Mouse (Mus musculus) CH12.LX (cell line): ENCODE measurements at regions not wholly inside any gene's neighbourhood (a gene's known extent, or its start where the extent isn't known, plus 50 kb on each side); places are given as distances from the start of the nearest gene placed in this dataset.

Experiments used
- DNase-seq: peaks from one replicate; pipeline ENCODE4 v3.0.0-alpha.2; 2013; ENCODE audit errors: extremely low read depth
- H3K27ac ChIP-seq: 2 replicates; pipeline ENCODE4 v1.5.1; 2012; ENCODE audit warnings: low read depth, mild to moderate bottlenecking, control low read depth, moderate library complexity; ENCODE audit not compliant: insufficient read depth
- H3K27me3 ChIP-seq: replicated peaks from 2 replicates; pipeline ENCODE3; 2012; ENCODE audit warnings: inconsistent platforms
- H3K36me3 ChIP-seq, 2 experiments: replicated peaks in 1 of 2; 2 replicates each; pipeline versions ENCODE3 to v1.6.1; 2012; ENCODE audit warnings: inconsistent platforms in 1 of 2, low read length in 1 of 2, mild to moderate bottlenecking in 1 of 2, mixed read lengths in 1 of 2, moderate library complexity in 1 of 2; ENCODE audit not compliant: control insufficient read depth in 1 of 2, insufficient read depth in 1 of 2
- H3K4me1 ChIP-seq, 2 experiments: 2 replicates each; pipeline ENCODE4 v1.6.1; 2012; ENCODE audit warnings: inconsistent platforms in 1 of 2, moderate library complexity in 1 of 2; ENCODE audit not compliant: insufficient read depth in 2 of 2, control insufficient read depth in 1 of 2
- H3K4me2 ChIP-seq: 2 replicates; pipeline ENCODE4 v1.6.1; 2012; ENCODE audit warnings: low read depth, mild to moderate bottlenecking, control low read depth; ENCODE audit not compliant: poor library complexity, insufficient read depth, severe bottlenecking
- H3K4me3 ChIP-seq, 3 experiments: fragments of 150-350 bp in 1 of 3; sonication (generic) in 1 of 3; replicated peaks in 1 of 3; 2 replicates each; pipeline versions ENCODE3 to v1.5.1; 2011 to 2012; ENCODE audit warnings: low read depth in 2 of 3, low read length in 2 of 3, mild to moderate bottlenecking in 2 of 3, moderate library complexity in 2 of 3, control low read depth in 1 of 3, improper control_type of control experiment in 1 of 3, inconsistent platforms in 1 of 3, mixed read lengths in 1 of 3; ENCODE audit not compliant: poor library complexity in 1 of 3
- H3K79me2 ChIP-seq: replicated peaks from 2 replicates; pipeline ENCODE4 v1.6.1; 2012; ENCODE audit warnings: mild to moderate bottlenecking, moderate library complexity; ENCODE audit not compliant: control insufficient read depth, poor library complexity, insufficient read depth, severe bottlenecking; ENCODE audit errors: extremely low read depth
- H3K9ac ChIP-seq: 2 replicates; pipeline ENCODE4 v1.6.1; 2012; ENCODE audit warnings: low read depth, mild to moderate bottlenecking, control low read depth, moderate library complexity; ENCODE audit not compliant: insufficient read depth
- H3K9me3 ChIP-seq: replicated peaks from 2 replicates; pipeline ENCODE3; 2012; ENCODE audit warnings: low read length, inconsistent platforms, mixed read lengths
- BHLHE40 ChIP-seq: IDR thresholded peaks from 2 replicates; pipeline ENCODE4 v1.6.1; 2011; ENCODE audit warnings: mild to moderate bottlenecking, low read depth, low read length, improper control_type of control experiment
- CTCF ChIP-seq, 2 experiments: IDR thresholded peaks in 1 of 2; conservative IDR thresholded peaks in 1 of 2; 2 replicates each; pipeline ENCODE4 v1.5.1; 2011 to 2012; ENCODE audit warnings: low read depth in 2 of 2, low read length in 2 of 2, improper control_type of control experiment in 1 of 2, inconsistent platforms in 1 of 2, mild to moderate bottlenecking in 1 of 2, moderate library complexity in 1 of 2
- ELF1 ChIP-seq: IDR thresholded peaks from 2 replicates; pipeline ENCODE4 v1.6.1; 2014; ENCODE audit warnings: low read depth, mild to moderate bottlenecking, inconsistent platforms, low read length, improper control_type of control experiment
- ETS1 ChIP-seq: conservative IDR thresholded peaks from 2 replicates; pipeline ENCODE4 v1.6.1; 2012; ENCODE audit warnings: low read depth, mild to moderate bottlenecking, inconsistent platforms, low read length, improper control_type of control experiment, moderate library complexity
- MEF2A ChIP-seq: IDR thresholded peaks from 2 replicates; pipeline ENCODE4 v1.6.1; 2014; ENCODE audit warnings: low read depth, mild to moderate bottlenecking, inconsistent platforms, low read length, improper control_type of control experiment, borderline replicate concordance
- RCOR1 ChIP-seq: conservative IDR thresholded peaks from 2 replicates; pipeline ENCODE4 v1.6.1; 2012; ENCODE audit warnings: low read depth, mild to moderate bottlenecking, inconsistent platforms, low read length, improper control_type of control experiment
- TCF12 ChIP-seq: IDR thresholded peaks from 2 replicates; pipeline ENCODE4 v1.6.1; 2014; ENCODE audit warnings: low read depth, mild to moderate bottlenecking, inconsistent platforms, low read length, improper control_type of control experiment
- UBTF ChIP-seq: IDR thresholded peaks from 2 replicates; pipeline ENCODE4 v1.6.1; 2012; ENCODE audit warnings: low read depth, mild to moderate bottlenecking, inconsistent platforms, low read length, improper control_type of control experiment, moderate library complexity
- USF1 ChIP-seq: IDR thresholded peaks from 2 replicates; pipeline ENCODE4 v1.6.1; 2014; ENCODE audit warnings: low read depth, mild to moderate bottlenecking, inconsistent platforms, low read length, improper control_type of control experiment
- ZKSCAN1 ChIP-seq: IDR thresholded peaks from 2 replicates; pipeline ENCODE4 v1.6.1; 2012; ENCODE audit warnings: low read depth, inconsistent platforms, low read length, improper control_type of control experiment, borderline replicate concordance
- ZMIZ1 ChIP-seq: IDR thresholded peaks from 2 replicates; pipeline ENCODE4 v1.6.1; 2012; ENCODE audit warnings: low read depth, mild to moderate bottlenecking, inconsistent platforms, low read length, improper control_type of control experiment
- dilution Hi-C: fragments of 300-500 bp; cut with MboI; formaldehyde crosslinking; loops from 2 replicates; pipeline ENCODE4 v1.14.3; 2020; ENCODE audit warnings: low sequenced_read_pairs; ENCODE audit not compliant: extremely low pct_unique_long_range_greater_than_20kb, extremely low pct_ligation_motif_present
- in situ Hi-C: fragments of 300-500 bp; cut with MboI; formaldehyde crosslinking; loops from 3 replicates; pipeline ENCODE4 v1.14.3; 2019; ENCODE audit warnings: low sequenced_read_pairs, low pct_ligation_motif_present, low pct_unique_long_range_greater_than_20kb, mixed read lengths

GRCm38 (mm10) chr2:93101991-93102390 is 56.0 kb upstream of the Prdm11 start:
- no peak overlapping the region for H3K27ac ChIP-seq
- no peaks in the 10 kb centered on the region for H3K36me3 ChIP-seq
- no peak for DNase-seq
- dilution Hi-C loops (no loop called here), in situ Hi-C loops (no loop called here)
- no peak overlapping the region for H3K9ac ChIP-seq
- no peaks in the 10 kb centered on the region for H3K4me1 ChIP-seq
- no peak overlapping the region for H3K4me2 ChIP-seq
- H3K79me2 ChIP-seq = no peaks in the 10 kb centered on the region
- H3K9me3 ChIP-seq = no peaks in the 10 kb centered on the region
- H3K27me3 ChIP-seq = peaks cover 62% of the 10 kb centered on the region
- no peak overlapping the region for H3K4me3 ChIP-seq
- TF ChIP-seq MEF2A (no peak), ZKSCAN1 (no peak), ELF1 (no peak), RCOR1 (no peak)

- no peak overlapping the region for H3K4me2 ChIP-seq
- no peaks in the 10 kb centered on the region for H3K36me3 ChIP-seq
- H3K27ac ChIP-seq = no peak overlapping the region
- in situ Hi-C loops (no loop called here), dilution Hi-C loops (no loop called here)
- H3K4me1 ChIP-seq = peaks cover 0 to 5% of the 10 kb centered on the region in 2 experiments; a peak in 2 of 4 replicates
- H3K4me3 ChIP-seq = no peak overlapping the region
- no peak overlapping the region for H3K9ac ChIP-seq
- H3K79me2 ChIP-seq = no peaks in the 10 kb centered on the region
- no peak for TF ChIP-seq TCF12
- TF ChIP-seq USF1 = no peak
- no peak for TF ChIP-seq ETS1
- no peak for TF ChIP-seq CTCF (conservative IDR thresholded peaks at IDR 0.05 in 1 of 2, IDR thresholded peaks at IDR 0.05 in 1 of 2; ENCODE audit: low read depth in 2 of 2, low read length in 2 of 2)
- H3K9me3 ChIP-seq = peaks cover 2% of the 10 kb centered on the region
- H3K27me3 ChIP-seq = peaks cover 65% of the 10 kb centered on the region
- no peak for DNase-seq
Measured at GRCm38 (mm10) chr2:93099780-93100179, 53.8 kb upstream of the Prdm11 start.

- Histone ChIP-seq H3K27ac (no peak overlapping the region), H3K9me3 (peaks cover 2% of the 10 kb centered on the region), H3K36me3 (no peaks in the 10 kb centered on the region), H3K9ac (no peak overlapping the region), H3K79me2 (no peaks in the 10 kb centered on the region), H3K4me3 (no peak overlapping the region), H3K4me2 (no peak overlapping the region), H3K4me1 (peaks cover 0 to 5% of the 10 kb centered on the region in 2 experiments; a peak in 2 of 4 replicates), H3K27me3 (peaks cover 82% of the 10 kb centered on the region)
- dilution Hi-C loops = no loop called here
- no peak for TF ChIP-seq USF1
- TF ChIP-seq BHLHE40 = no peak
- no peak for TF ChIP-seq UBTF
- no peak for TF ChIP-seq ZMIZ1
- in situ Hi-C loops = no loop called here
- no peak for DNase-seq
Measured at GRCm38 (mm10) chr2:93097016-93097415, 51.0 kb upstream of the Prdm11 start.
